Mouse (Mus musculus): Measurements from ENCODE around the gene Gm49387. TPM values are rescaled to one million over a fixed set of nuclear protein-coding genes. Genes with fewer than 3 reads are reported as not detected.

Gene Gm49387
- polyA plus RNA-seq, 1 experiment, result not detected

GRCm38 (mm10) chr14:31555963-31556434 is 84.7 kb downstream of the Gm49387 start:
- H3K4me3 ChIP-seq (ENCODE audit: insufficient read depth, low read length), result no peak overlapping the region
- H3K4me1 ChIP-seq (ENCODE audit: control insufficient read depth, insufficient read depth, low read length), result no peaks in the 10 kb centered on the region
- H3K27ac ChIP-seq (ENCODE audit: insufficient read depth, low read length), result no peak overlapping the region
- TF ChIP-seq POLR2A (IDR thresholded peaks at IDR 0.05; ENCODE audit: low read depth, low read length) (no peak), CTCF (IDR thresholded peaks at IDR 0.05; ENCODE audit: borderline replicate concordance, insufficient read depth, low read length) (no peak)

- TF ChIP-seq POLR2A (IDR thresholded peaks at IDR 0.05; ENCODE audit: low read depth, low read length) (no peak), CTCF (IDR thresholded peaks at IDR 0.05; ENCODE audit: borderline replicate concordance, insufficient read depth, low read length) (no peak)
- no peak overlapping the region for H3K27ac ChIP-seq (ENCODE audit: insufficient read depth, low read length)
- no peak overlapping the region for H3K4me3 ChIP-seq (ENCODE audit: insufficient read depth, low read length)
- no peaks in the 10 kb centered on the region for H3K4me1 ChIP-seq (ENCODE audit: control insufficient read depth, insufficient read depth, low read length)
Measured at GRCm38 (mm10) chr14:31555021-31555420, 85.7 kb downstream of the Gm49387 start.

GRCm38 (mm10) chr14:31543885-31544442 is 96.7 kb downstream of the Gm49387 start:
- no peaks in the 10 kb centered on the region for H3K4me1 ChIP-seq (ENCODE audit: control insufficient read depth, insufficient read depth, low read length)
- H3K27ac ChIP-seq (ENCODE audit: insufficient read depth, low read length), result no peak overlapping the region

GRCm38 (mm10) chr14:31537298-31537697 is 103.4 kb downstream of the Gm49387 start:
- H3K4me3 ChIP-seq (ENCODE audit: insufficient read depth, low read length), result no peak overlapping the region
- TF ChIP-seq POLR2A (IDR thresholded peaks at IDR 0.05; ENCODE audit: low read depth, low read length) (no peak), CTCF (IDR thresholded peaks at IDR 0.05; ENCODE audit: borderline replicate concordance, insufficient read depth, low read length) (no peak)
- no peak overlapping the region for H3K27ac ChIP-seq (ENCODE audit: insufficient read depth, low read length)
- no peaks in the 10 kb centered on the region for H3K4me1 ChIP-seq (ENCODE audit: control insufficient read depth, insufficient read depth, low read length)

More at GRCm38 (mm10) chr14:31543885-31544442, 96.7 kb downstream of the Gm49387 start:
- TF ChIP-seq CTCF (IDR thresholded peaks at IDR 0.05; ENCODE audit: borderline replicate concordance, insufficient read depth, low read length), result no peak
- TF ChIP-seq POLR2A (IDR thresholded peaks at IDR 0.05; ENCODE audit: low read depth, low read length), result no peak
- H3K4me3 ChIP-seq (ENCODE audit: insufficient read depth, low read length), result no peak overlapping the region

- Histone ChIP-seq H3K27ac (ENCODE audit: insufficient read depth, low read length) (no peak overlapping the region), H3K4me1 (ENCODE audit: control insufficient read depth, insufficient read depth, low read length) (0 out of 2 replicates have a peak, but pooled peaks cover 3% of the 10 kb centered on the region)
Measured at GRCm38 (mm10) chr14:31532656-31533055, 108.0 kb downstream of the Gm49387 start.

GRCm38 (mm10) chr14:31531506-31532148 is 109.1 kb downstream of the Gm49387 start:
- Histone ChIP-seq H3K27ac (ENCODE audit: insufficient read depth, low read length) (no peak overlapping the region), H3K4me1 (ENCODE audit: control insufficient read depth, insufficient read depth, low read length) (0 out of 2 replicates have a peak, but pooled peaks cover 3% of the 10 kb centered on the region), H3K4me3 (ENCODE audit: insufficient read depth, low read length) (no peak overlapping the region)
- TF ChIP-seq POLR2A (IDR thresholded peaks at IDR 0.05; ENCODE audit: low read depth, low read length), result no peak
- TF ChIP-seq CTCF (IDR thresholded peaks at IDR 0.05; ENCODE audit: borderline replicate concordance, insufficient read depth, low read length), result no peak

More at GRCm38 (mm10) chr14:31532656-31533055, 108.0 kb downstream of the Gm49387 start:
- no peak for TF ChIP-seq POLR2A (IDR thresholded peaks at IDR 0.05; ENCODE audit: low read depth, low read length)
- no peak overlapping the region for H3K4me3 ChIP-seq (ENCODE audit: insufficient read depth, low read length)

- no peak for TF ChIP-seq CTCF (IDR thresholded peaks at IDR 0.05; ENCODE audit: borderline replicate concordance, insufficient read depth, low read length)
- TF ChIP-seq POLR2A (IDR thresholded peaks at IDR 0.05; ENCODE audit: low read depth, low read length), result no peak
- no peak overlapping the region for H3K4me3 ChIP-seq (ENCODE audit: insufficient read depth, low read length)
- no peak overlapping the region for H3K27ac ChIP-seq (ENCODE audit: insufficient read depth, low read length)
- 0 out of 2 replicates have a peak, but pooled peaks cover 3% of the 10 kb centered on the region for H3K4me1 ChIP-seq (ENCODE audit: control insufficient read depth, insufficient read depth, low read length)
Measured at GRCm38 (mm10) chr14:31530847-31531246, 109.8 kb downstream of the Gm49387 start.

- Histone ChIP-seq H3K4me1 (ENCODE audit: control insufficient read depth, insufficient read depth, low read length) (0 out of 2 replicates have a peak, but pooled peaks cover 3% of the 10 kb centered on the region), H3K27ac (ENCODE audit: insufficient read depth, low read length) (no peak overlapping the region), H3K4me3 (ENCODE audit: insufficient read depth, low read length) (no peak overlapping the region)
- TF ChIP-seq CTCF (IDR thresholded peaks at IDR 0.05; ENCODE audit: borderline replicate concordance, insufficient read depth, low read length) (no peak), POLR2A (IDR thresholded peaks at IDR 0.05; ENCODE audit: low read depth, low read length) (no peak)
Measured at GRCm38 (mm10) chr14:31525040-31525810, 115.5 kb downstream of the Gm49387 start.

GRCm38 (mm10) chr14:31521318-31521717 is 119.4 kb downstream of the Gm49387 start:
- TF ChIP-seq CTCF (IDR thresholded peaks at IDR 0.05; ENCODE audit: borderline replicate concordance, insufficient read depth, low read length) (no peak), POLR2A (IDR thresholded peaks at IDR 0.05; ENCODE audit: low read depth, low read length) (no peak)
- Histone ChIP-seq H3K4me1 (ENCODE audit: control insufficient read depth, insufficient read depth, low read length) (no peaks in the 10 kb centered on the region), H3K27ac (ENCODE audit: insufficient read depth, low read length) (no peak overlapping the region)

More at GRCm38 (mm10) chr14:31521318-31521717, 119.4 kb downstream of the Gm49387 start:
- no peak overlapping the region for H3K4me3 ChIP-seq (ENCODE audit: insufficient read depth, low read length)
